Mouse (Mus musculus) kidney, postnatal 36 days (tissue): Measurements from ENCODE around the gene Cacng7.
"Not testable (repeated sequence)": the region's sequence is repeated elsewhere in the genome, so short reads cannot be mapped to it uniquely, and the experiment has no call there.

Experiments used
- DNase-seq, 2 experiments: peaks; one replicate each; pipeline ENCODE4 v3.0.0; 2021 to 2022; ENCODE audit warnings: mixed read lengths in 2 of 2

The Cacng7 gene

GRCm38 (mm10) chr7:3332619-3333521 lies at the start of gene Cacng7:
Gene Cacng7, plus strand, starts transcription at chr7:3332955.
- peak in 1 of 2 experiments; percentile 17 for DNase-seq

- DNase-seq: no peak
Observed at GRCm38 (mm10) chr7:3283081-3283875, 49.5 kb upstream of the Cacng7 start.

GRCm38 (mm10) chr7:3284604-3285003 lies 48.2 kb upstream of the Cacng7 start:
- no peak for DNase-seq

GRCm38 (mm10) chr7:3286036-3286435 lies 46.7 kb upstream of the Cacng7 start:
- no peak for DNase-seq

- peak in 1 of 2 experiments; percentile 27 for DNase-seq
Observed at GRCm38 (mm10) chr7:3287186-3287585, 45.6 kb upstream of the Cacng7 start.

- peak; percentile 76 to 87 for DNase-seq
Observed at GRCm38 (mm10) chr7:3288976-3289970, 43.5 kb upstream of the Cacng7 start, which contains the start of the genes Myadm and Prkcg. Gene Myadm, plus strand, starts transcription at chr7:3289080. Gene Prkcg, plus strand, starts transcription at chr7:3289179.

GRCm38 (mm10) chr7:3290257-3291033 lies 42.3 kb upstream of the Cacng7 start:
- peak; percentile 95 to 97 for DNase-seq

- DNase-seq: peak in 1 of 2 experiments; percentile 40
Observed at GRCm38 (mm10) chr7:3291197-3291596, 41.6 kb upstream of the Cacng7 start.

GRCm38 (mm10) chr7:3291764-3292163 lies 41.0 kb upstream of the Cacng7 start:
- no peak for DNase-seq

GRCm38 (mm10) chr7:3292271-3292670 lies 40.5 kb upstream of the Cacng7 start:
- DNase-seq: not testable (repeated sequence)

- DNase-seq: peak; percentile 92 to 96
Observed at GRCm38 (mm10) chr7:3292791-3293190, 40.0 kb upstream of the Cacng7 start.

GRCm38 (mm10) chr7:3294794-3295193 lies 38.0 kb upstream of the Cacng7 start:
- DNase-seq: no peak

- DNase-seq: no peak
Observed at GRCm38 (mm10) chr7:3295321-3296110, 37.2 kb upstream of the Cacng7 start.

GRCm38 (mm10) chr7:3296711-3297110 lies 36.0 kb upstream of the Cacng7 start:
- DNase-seq: no peak

GRCm38 (mm10) chr7:3299941-3300617 lies 32.7 kb upstream of the Cacng7 start:
- peak in 1 of 2 experiments; percentile 41 for DNase-seq

GRCm38 (mm10) chr7:3300891-3301627 lies 31.7 kb upstream of the Cacng7 start:
- no peak for DNase-seq

GRCm38 (mm10) chr7:3301628-3302555 lies 30.9 kb upstream of the Cacng7 start:
- peak in 1 of 2 experiments; percentile 35 for DNase-seq
